ENCODE assay signal across 15 mouse cellular contexts in the genomic region with DNA sequence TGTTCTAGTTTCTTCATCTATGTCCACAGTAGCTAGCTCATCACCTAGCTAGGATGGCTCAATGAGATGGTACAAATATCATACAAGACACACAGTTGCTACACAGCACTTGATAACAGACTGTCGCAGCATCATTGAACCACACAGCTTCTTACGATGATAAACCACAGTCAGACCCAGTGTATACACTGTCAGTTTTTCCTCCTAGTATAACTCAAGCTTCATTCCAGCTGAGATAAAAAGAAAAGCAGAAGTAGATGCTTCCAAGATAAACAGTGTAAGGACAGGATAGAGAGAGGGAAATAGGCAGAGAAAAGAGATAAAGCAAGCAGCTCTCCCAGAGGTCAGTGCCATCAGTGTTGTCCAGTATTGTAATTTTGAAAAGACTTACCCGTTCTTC.
"Had no signal": no experiment of that assay in that cellular context is flagged by ENCODE, and none has a peak within 500 bp of the region (broad histone marks: within the 10 kb centered on the region; RNA-seq: fewer than 3 reads in every experiment).

No protein-coding gene starts in this region.

- H3K9me3 ChIP-seq: neural tube, embryonic 13.5 days; neural tube, embryonic 15.5 days; stomach, embryonic 15.5 days had no signal

- H3K9ac ChIP-seq: neural tube, embryonic 13.5 days; neural tube, embryonic 15.5 days; stomach, embryonic 15.5 days had no signal

- H3K27me3 ChIP-seq: neural tube, embryonic 13.5 days; stomach, embryonic 15.5 days had no signal

- DNase-seq: retina, postnatal 1 day; right cerebral cortex, adult 18-20 months; right cerebral cortex, postnatal 14 days; right cerebral cortex, postnatal 25 days; right cerebral cortex, postnatal 4 days; spleen, adult 18-20 months; thymus, adult 2 months; thymus, postnatal 14 days; thymus, postnatal 25 days; thymus, postnatal 36 days; thymus, postnatal 4 days had no signal

- H3K4me2 ChIP-seq: neural tube, embryonic 13.5 days; neural tube, embryonic 15.5 days; stomach, embryonic 15.5 days had no signal

- H3K27ac ChIP-seq: neural tube, embryonic 13.5 days; neural tube, embryonic 15.5 days; stomach, embryonic 15.5 days; stomach, postnatal 0 days had no signal

- H3K36me3 ChIP-seq: neural tube, embryonic 13.5 days; neural tube, embryonic 15.5 days; stomach, embryonic 15.5 days had no signal

- H3K4me3 ChIP-seq: neural tube, embryonic 13.5 days; neural tube, embryonic 15.5 days; stomach, embryonic 15.5 days had no signal

- H3K4me1 ChIP-seq: neural tube, embryonic 13.5 days; neural tube, embryonic 15.5 days; stomach, embryonic 15.5 days had no signal
